ENCODE assay signal across 16 mouse cellular contexts in the genomic region with DNA sequence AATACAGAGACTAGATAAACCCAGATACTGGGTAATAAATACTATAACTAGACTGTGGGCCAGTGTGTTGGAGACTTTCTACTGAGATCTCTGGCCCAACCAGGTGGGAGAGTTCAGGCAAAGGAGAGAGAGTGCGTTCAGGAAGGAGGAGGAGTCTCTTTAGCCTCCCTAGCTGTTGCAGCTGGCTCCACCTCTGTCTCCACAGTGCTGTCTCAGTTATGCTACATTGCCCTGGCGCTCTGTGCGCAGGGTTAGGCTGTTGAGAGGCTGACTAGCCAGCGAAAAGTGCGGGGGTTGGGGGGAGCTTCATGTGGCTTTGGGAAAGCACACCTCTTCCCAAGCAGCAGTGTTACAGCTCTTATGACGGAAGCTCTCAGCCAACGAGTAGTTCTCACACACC.
DNase-seq lines count a peak whose midpoint lies in the region; ATAC-seq and TF ChIP-seq lines count a peak whose summit lies in the region.
"Had no signal": no experiment of that assay in that cellular context is flagged by ENCODE, and none has a peak within 500 bp of the region (broad histone marks: within the 10 kb centered on the region; RNA-seq: fewer than 3 reads in every experiment).

No protein-coding gene starts in this region.

- H3K9ac ChIP-seq in hindbrain, embryonic 14.5 days, result no peak overlapping the region
- H3K9ac ChIP-seq in lung, postnatal 0 days (replicated peaks; ENCODE audit: low read depth), result no peak overlapping the region
- no peak overlapping the region for H3K9ac ChIP-seq in ES-E14 (ENCODE audit: insufficient read depth, low read depth, low read length, poor library complexity, severe bottlenecking)
- no peak overlapping the region for H3K9ac ChIP-seq in embryonic facial prominence, embryonic 13.5 days
- no peak overlapping the region for H3K9ac ChIP-seq in forebrain, embryonic 14.5 days (ENCODE audit: low read length)
- H3K9ac ChIP-seq: forebrain, postnatal 0 days; liver, embryonic 13.5 days had no signal

- no peak for ATAC-seq in hindbrain, embryonic 14.5 days (ENCODE audit: low FRiP score)
- peak; percentile 30; the same call in 1 of the 2 replicates for ATAC-seq in lung, postnatal 0 days
- ATAC-seq in embryonic facial prominence, embryonic 13.5 days (ENCODE audit: insufficient number of reproducible peaks, insufficient read depth, low FRiP score, low TSS enrichment, low read depth), result peak; percentile 48; the same call in 1 of the 2 replicates
- ATAC-seq in forebrain, embryonic 14.5 days, result no peak
- ATAC-seq: forebrain, postnatal 0 days had no signal

- WGBS in hindbrain, embryonic 10.5 days, result 18% methylated on average over 7 of the region's 7 CpGs
- WGBS in hindbrain, embryonic 14.5 days, result 19% methylated on average over 7 of the region's 7 CpGs
- WGBS in lung, postnatal 0 days, result 15% methylated on average over 7 of the region's 7 CpGs
- 22% methylated on average over 7 of the region's 7 CpGs for WGBS in embryonic facial prominence, embryonic 13.5 days
- 28% methylated on average over 7 of the region's 7 CpGs for WGBS in forebrain, embryonic 14.5 days

- in situ Hi-C loops in ES-E14 (cut with MboI; ENCODE audit: low sequenced_read_pairs in 2 of 2, unreplicated experiment in 2 of 2), result no loop called here

- no peaks in the 10 kb centered on the region for H3K27me3 ChIP-seq in hindbrain, embryonic 10.5 days (ENCODE audit: insufficient read depth, poor library complexity, severe bottlenecking)
- no peaks in the 10 kb centered on the region for H3K27me3 ChIP-seq in hindbrain, embryonic 14.5 days (ENCODE audit: control insufficient read depth, insufficient read depth, low read length)
- H3K27me3 ChIP-seq in lung, postnatal 0 days (replicated peaks; ENCODE audit: insufficient read depth, low read length), result no peaks in the 10 kb centered on the region
- no peaks in the 10 kb centered on the region for H3K27me3 ChIP-seq in embryonic facial prominence, embryonic 13.5 days
- H3K27me3 ChIP-seq in forebrain, embryonic 14.5 days (replicated peaks; ENCODE audit: control insufficient read depth, insufficient read depth, low read length), result no peaks in the 10 kb centered on the region
- H3K27me3 ChIP-seq: liver, embryonic 13.5 days had no signal

- no peaks in the 10 kb centered on the region for H3K9me3 ChIP-seq in hindbrain, embryonic 10.5 days
- no peaks in the 10 kb centered on the region for H3K9me3 ChIP-seq in hindbrain, embryonic 14.5 days (ENCODE audit: control insufficient read depth, low read length)
- H3K9me3 ChIP-seq in lung, postnatal 0 days (ENCODE audit: low read length), result no peaks in the 10 kb centered on the region
- no peaks in the 10 kb centered on the region for H3K9me3 ChIP-seq in ES-E14 (ENCODE audit: control insufficient read depth, insufficient read depth, low read depth, low read length)
- H3K9me3 ChIP-seq in embryonic facial prominence, embryonic 13.5 days, result no peaks in the 10 kb centered on the region
- no peaks in the 10 kb centered on the region for H3K9me3 ChIP-seq in forebrain, embryonic 14.5 days (replicated peaks; ENCODE audit: control insufficient read depth, low read length)
- H3K9me3 ChIP-seq: liver, embryonic 13.5 days; midbrain, embryonic 10.5 days had no signal

- H3K27ac ChIP-seq in hindbrain, embryonic 10.5 days, result no peak overlapping the region
- H3K27ac ChIP-seq in hindbrain, embryonic 14.5 days, result no peak overlapping the region
- no peak overlapping the region for H3K27ac ChIP-seq in lung, postnatal 0 days (ENCODE audit: low read length)
- no peak overlapping the region for H3K27ac ChIP-seq in ES-E14 (ENCODE audit: insufficient read depth, low read depth, low read length, poor library complexity, severe bottlenecking)
- no peak overlapping the region for H3K27ac ChIP-seq in embryonic facial prominence, embryonic 13.5 days
- no peak overlapping the region for H3K27ac ChIP-seq in forebrain, embryonic 14.5 days (ENCODE audit: low read depth, low read length)
- H3K27ac ChIP-seq: heart, adult 2 months; liver, embryonic 13.5 days; midbrain, embryonic 10.5 days had no signal

- H3K4me1 ChIP-seq in hindbrain, embryonic 10.5 days (replicated peaks), result peaks cover 5% of the 10 kb centered on the region; the same call in 1 of the 2 replicates
- no peaks in the 10 kb centered on the region for H3K4me1 ChIP-seq in hindbrain, embryonic 14.5 days (replicated peaks; ENCODE audit: control insufficient read depth, insufficient read depth, low read length)
- no peaks in the 10 kb centered on the region for H3K4me1 ChIP-seq in lung, postnatal 0 days (ENCODE audit: insufficient read depth, low read depth, low read length)
- H3K4me1 ChIP-seq in ES-E14 (ENCODE audit: control insufficient read depth in 2 of 2, insufficient read depth in 2 of 2, low read length in 2 of 2, poor library complexity in 1 of 2), result no peaks in the 10 kb centered on the region
- no peaks in the 10 kb centered on the region for H3K4me1 ChIP-seq in embryonic facial prominence, embryonic 13.5 days
- no peaks in the 10 kb centered on the region for H3K4me1 ChIP-seq in forebrain, embryonic 14.5 days (ENCODE audit: control insufficient read depth, insufficient read depth, low read length)
- H3K4me1 ChIP-seq: liver, embryonic 13.5 days had no signal

- TF ChIP-seq EP300 in lung, postnatal 0 days (IDR thresholded peaks at IDR 0.05), result no peak

- no peaks in the 10 kb centered on the region for H3K36me3 ChIP-seq in hindbrain, embryonic 10.5 days
- no peaks in the 10 kb centered on the region for H3K36me3 ChIP-seq in hindbrain, embryonic 14.5 days (replicated peaks; ENCODE audit: control insufficient read depth, insufficient read depth)
- H3K36me3 ChIP-seq in lung, postnatal 0 days (ENCODE audit: insufficient read depth, low read length), result no peaks in the 10 kb centered on the region
- no peaks in the 10 kb centered on the region for H3K36me3 ChIP-seq in ES-E14 (ENCODE audit: control insufficient read depth, insufficient read depth, low read length, poor library complexity, severe bottlenecking)
- H3K36me3 ChIP-seq in embryonic facial prominence, embryonic 13.5 days, result no peaks in the 10 kb centered on the region
- no peaks in the 10 kb centered on the region for H3K36me3 ChIP-seq in forebrain, embryonic 14.5 days (ENCODE audit: control insufficient read depth, insufficient read depth, low read length)
- H3K36me3 ChIP-seq: liver, embryonic 13.5 days; midbrain, embryonic 10.5 days had no signal

- no peak overlapping the region for H3K4me2 ChIP-seq in hindbrain, embryonic 14.5 days (replicated peaks)
- no peak overlapping the region for H3K4me2 ChIP-seq in lung, postnatal 0 days (replicated peaks; ENCODE audit: low read depth, low read length)
- H3K4me2 ChIP-seq in embryonic facial prominence, embryonic 13.5 days, result no peak overlapping the region
- H3K4me2 ChIP-seq in forebrain, embryonic 14.5 days (ENCODE audit: low read length), result no peak overlapping the region
- H3K4me2 ChIP-seq: liver, embryonic 13.5 days had no signal

- TF ChIP-seq CTCF in lung, postnatal 0 days (IDR thresholded peaks at IDR 0.05), result no peak

- peak; percentile 4 for DNase-seq in hindbrain, embryonic 10.5 days (ENCODE audit: low spot score)
- DNase-seq in hindbrain, embryonic 14.5 days (ENCODE audit: low spot score), result no peak
- DNase-seq in lung, postnatal 0 days (ENCODE audit: low spot score), result no peak
- DNase-seq in lung, adult 18-20 months, result no peak
- peak; percentile 3 for DNase-seq in ES-E14 (ENCODE audit: low read depth, low spot score)
- DNase-seq in forebrain, embryonic 14.5 days (ENCODE audit: low spot score), result no peak
- no peak for DNase-seq in cerebellum, postnatal 10 days
- DNase-seq: forebrain, postnatal 0 days; heart, adult 2 months; heart, postnatal 14 days; left cerebral cortex, postnatal 4 days; liver, embryonic 13.5 days; lung, postnatal 14 days; retina, postnatal 1 day had no signal

- no peak overlapping the region for H3K4me3 ChIP-seq in hindbrain, embryonic 10.5 days
- H3K4me3 ChIP-seq in hindbrain, embryonic 14.5 days (replicated peaks; ENCODE audit: low read length), result no peak overlapping the region
- no peak overlapping the region for H3K4me3 ChIP-seq in lung, postnatal 0 days (ENCODE audit: low read depth, low read length)
- no peak overlapping the region for H3K4me3 ChIP-seq in ES-E14 (ENCODE audit: insufficient read depth in 1 of 2, low read depth in 1 of 2, low read length in 2 of 2, poor library complexity in 1 of 2, severe bottlenecking in 1 of 2)
- no peak overlapping the region for H3K4me3 ChIP-seq in embryonic facial prominence, embryonic 13.5 days
- no peak overlapping the region for H3K4me3 ChIP-seq in forebrain, embryonic 14.5 days (ENCODE audit: low read depth, low read length)
- H3K4me3 ChIP-seq: heart, adult 2 months; liver, embryonic 13.5 days; midbrain, embryonic 10.5 days had no signal

TF ChIP-seq in ES-E14, 5 proteins besides CTCF, POLR2A, EP300 and RAD21:
- TF ChIP-seq HCFC1 (IDR thresholded peaks at IDR 0.05; ENCODE audit: borderline replicate concordance, insufficient read depth, low read length), result no peak
- no peak for TF ChIP-seq ZNF384 (IDR thresholded peaks at IDR 0.05; ENCODE audit: low read depth, low read length)
- TF ChIP-seq ZC3H11A (IDR thresholded peaks at IDR 0.05; ENCODE audit: borderline replicate concordance, low read depth, low read length), result no peak
- no peak for TF ChIP-seq MAFK (IDR thresholded peaks at IDR 0.05; ENCODE audit: insufficient read depth, low read depth, low read length)
- no peak for TF ChIP-seq CHD2 (IDR thresholded peaks at IDR 0.05; ENCODE audit: low read depth, low read length)

Comparison
In these comparisons a context has a peak if more than half of its experiments do, and no peak if none do; other contexts are left out.
1. DNase-seq: peak in hindbrain, embryonic 10.5 days (single experiment) and ES-E14 (single experiment); none in hindbrain, embryonic 14.5 days (single experiment), lung, postnatal 0 days (single experiment), lung, adult 18-20 months (0 of 2), forebrain, embryonic 14.5 days (single experiment) and cerebellum, postnatal 10 days (0 of 2).
2. ATAC-seq: peak in lung, postnatal 0 days (single experiment) and embryonic facial prominence, embryonic 13.5 days (single experiment); none in hindbrain, embryonic 14.5 days (single experiment) and forebrain, embryonic 14.5 days (single experiment).